Mouse (Mus musculus) embryonic fibroblast, embryonic 13.5 days (primary cell): ENCODE results near the gene Whrn. TPM values are rescaled to one million over a fixed set of nuclear protein-coding genes. Genes with fewer than 3 reads are reported as not detected.

Experiments
- H3K27ac ChIP-seq: 2 replicates; pipeline ENCODE4 v1.5.1; 2012; ENCODE audit warnings: low read length, control low read depth, inconsistent platforms; ENCODE audit not compliant: insufficient read depth
- H3K4me1 ChIP-seq: 2 replicates; pipeline ENCODE4 v1.6.1; 2011; ENCODE audit warnings: low read length; ENCODE audit not compliant: control insufficient read depth, insufficient read depth
- H3K4me3 ChIP-seq: 2 replicates; pipeline ENCODE4 v1.5.1; 2011; ENCODE audit warnings: mild to moderate bottlenecking, control low read depth, low read length; ENCODE audit not compliant: insufficient read depth
- CTCF ChIP-seq: IDR thresholded peaks from 2 replicates; pipeline ENCODE4 v1.5.1; 2011; ENCODE audit warnings: mild to moderate bottlenecking, control low read depth, low read length, moderate library complexity, borderline replicate concordance; ENCODE audit not compliant: insufficient read depth
- POLR2A ChIP-seq: IDR thresholded peaks from 2 replicates; pipeline ENCODE4 v1.6.1; 2011; ENCODE audit warnings: low read depth, mild to moderate bottlenecking, control low read depth, low read length, moderate library complexity
- polyA plus RNA-seq: library from polyadenylated mRNA; stranded (reverse); fragments of >200 nt; gene quantifications from 2 replicates; pipeline ENCODE4 v1.2.4, GENCODE M21; 2011; ENCODE audit warnings: low read depth; ENCODE audit not compliant: missing spikeins, insufficient read length

Gene Whrn
- polyA plus RNA-seq, 1 experiment, result 7.5 TPM

DNA sequence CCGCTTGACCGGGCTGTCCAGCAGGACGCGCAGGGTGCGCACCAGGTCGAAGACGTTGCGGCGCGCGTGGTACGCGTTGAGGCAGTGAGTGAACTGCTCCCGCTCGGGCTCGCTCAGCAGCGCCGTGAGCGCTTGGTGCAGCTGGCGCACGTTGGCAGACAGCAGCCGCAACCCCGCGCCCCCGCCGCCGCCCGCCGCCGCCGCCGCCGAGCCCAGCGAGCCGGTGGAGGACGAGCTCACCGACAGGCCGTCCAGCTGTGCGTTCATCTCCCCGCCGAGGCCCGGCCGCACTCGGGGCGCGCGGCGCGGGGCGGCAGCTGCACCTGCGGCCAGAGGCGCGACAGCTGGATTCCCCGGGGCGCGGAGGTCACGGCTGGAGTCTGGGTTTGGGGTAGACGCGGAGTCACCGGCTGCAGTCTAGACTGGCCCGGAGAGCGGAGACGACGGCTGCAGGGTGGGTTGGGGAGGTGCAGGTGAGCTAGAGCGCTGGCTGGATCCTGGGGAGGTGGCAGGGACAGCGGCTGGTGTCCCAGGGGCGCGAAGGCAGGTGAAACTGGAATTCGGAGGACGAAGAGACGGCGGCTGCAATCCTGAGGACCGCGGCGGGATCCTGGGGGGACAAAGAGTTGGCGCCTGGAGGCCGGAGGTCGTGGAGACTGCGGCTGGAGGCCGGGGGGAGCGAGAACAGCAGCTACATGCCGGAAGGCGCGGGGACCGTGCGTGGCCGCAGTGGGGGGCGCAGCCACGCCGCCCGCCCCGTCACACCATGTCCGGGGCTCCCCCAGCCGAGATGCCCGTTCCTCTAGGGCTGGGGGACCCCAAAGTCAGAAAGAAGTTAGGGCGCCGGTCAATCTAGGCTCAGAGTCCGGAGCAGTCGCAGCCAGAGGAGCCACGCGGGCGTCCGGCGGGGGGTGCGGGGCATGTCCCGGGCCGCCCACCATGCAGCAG, 550 bp downstream of the Whrn start:
- TF ChIP-seq CTCF, result no peak
- peak overlapping the region; percentile 72 for H3K4me3 ChIP-seq
- H3K4me1 ChIP-seq, result peaks cover 3% of the 10 kb centered on the region; the same call in 1 of the 2 replicates
- H3K27ac ChIP-seq, result no peak overlapping the region

- TF ChIP-seq POLR2A (no peak), CTCF (no peak)
- H3K4me1 ChIP-seq, result peaks cover 3% of the 10 kb centered on the region; the same call in 1 of the 2 replicates
- no peak overlapping the region for H3K27ac ChIP-seq
- H3K4me3 ChIP-seq, result peak overlapping the region; percentile 22
Observed at GRCm38 (mm10) chr4:63494401-63494966, 1.3 kb downstream of the Whrn start.

GRCm38 (mm10) chr4:63493351-63494121, 2.3 kb downstream of the Whrn start:
- H3K4me1 ChIP-seq, result peaks cover 3% of the 10 kb centered on the region; the same call in 1 of the 2 replicates
- TF ChIP-seq POLR2A (no peak), CTCF (no peak)
- H3K4me3 ChIP-seq, result no peak overlapping the region
- H3K27ac ChIP-seq, result no peak overlapping the region

GRCm38 (mm10) chr4:63491521-63491920, 4.3 kb downstream of the Whrn start:
- Histone ChIP-seq H3K27ac (no peak overlapping the region), H3K4me3 (no peak overlapping the region), H3K4me1 (peaks cover 3% of the 10 kb centered on the region; the same call in 1 of the 2 replicates)
- TF ChIP-seq CTCF, result no peak
- no peak for TF ChIP-seq POLR2A

DNA sequence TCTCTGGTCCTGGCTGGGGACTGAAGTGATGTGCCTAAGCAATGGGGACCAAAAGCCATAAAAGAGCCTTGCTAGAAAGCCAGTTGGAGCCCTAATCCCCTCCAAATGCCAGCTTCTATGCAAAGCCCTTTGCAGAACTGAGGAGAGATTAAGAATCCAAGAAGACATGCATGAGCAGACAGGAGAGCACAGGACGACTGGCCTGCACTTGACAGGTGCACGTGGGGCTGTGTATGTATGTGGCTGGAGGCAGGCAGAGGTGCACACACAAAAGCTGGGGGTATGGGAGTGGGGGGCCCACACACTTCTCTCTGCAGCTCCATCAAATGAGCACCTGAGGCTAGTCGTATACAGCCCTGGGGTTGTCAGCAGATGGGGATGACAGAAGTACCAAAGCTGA, 5.6 kb downstream of the Whrn start:
- no peak overlapping the region for H3K4me3 ChIP-seq
- TF ChIP-seq POLR2A (no peak), CTCF (no peak)
- no peaks in the 10 kb centered on the region for H3K4me1 ChIP-seq
- H3K27ac ChIP-seq, result no peak overlapping the region

GRCm38 (mm10) chr4:63489676-63490075, 6.1 kb downstream of the Whrn start:
- Histone ChIP-seq H3K4me1 (no peaks in the 10 kb centered on the region), H3K27ac (no peak overlapping the region), H3K4me3 (no peak overlapping the region)
- TF ChIP-seq CTCF, result no peak
- no peak for TF ChIP-seq POLR2A

GRCm38 (mm10) chr4:63487916-63488315, 7.9 kb downstream of the Whrn start:
- H3K27ac ChIP-seq, result no peak overlapping the region
- TF ChIP-seq CTCF, result no peak
- no peak for TF ChIP-seq POLR2A
- no peak overlapping the region for H3K4me3 ChIP-seq
- no peaks in the 10 kb centered on the region for H3K4me1 ChIP-seq

- TF ChIP-seq POLR2A (no peak), CTCF (no peak)
- Histone ChIP-seq H3K4me3 (no peak overlapping the region), H3K27ac (no peak overlapping the region), H3K4me1 (no peaks in the 10 kb centered on the region)
Observed at GRCm38 (mm10) chr4:63487256-63487655, 8.5 kb downstream of the Whrn start.

DNA sequence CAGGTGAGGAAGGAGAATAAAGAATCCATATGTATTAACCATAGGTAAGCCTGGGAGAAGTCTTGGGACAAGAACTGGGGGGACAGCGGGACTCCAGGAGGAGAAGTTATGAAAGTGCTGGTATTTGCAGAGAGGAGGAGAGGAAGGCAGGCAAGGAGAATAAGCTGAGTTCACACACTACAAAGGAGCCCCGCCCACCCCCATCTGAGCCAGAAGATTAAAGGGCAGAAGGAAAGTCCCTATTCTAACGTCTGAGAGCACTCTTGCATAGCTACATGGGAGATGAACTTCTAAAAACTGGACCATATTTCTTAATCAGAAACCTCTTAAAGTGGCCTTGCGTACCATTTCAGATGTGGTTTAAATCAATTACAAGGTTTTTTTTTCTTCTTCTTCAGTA, 9.3 kb downstream of the Whrn start:
- no peak overlapping the region for H3K27ac ChIP-seq
- H3K4me3 ChIP-seq, result no peak overlapping the region
- TF ChIP-seq POLR2A (no peak), CTCF (no peak)
- H3K4me1 ChIP-seq, result no peaks in the 10 kb centered on the region
